In genomic region chr9:99425262-99425661, GRCm38 (mm10) we compare ENCODE assay signal across 17 mouse cellular contexts. TPM values are rescaled to one million over a fixed set of nuclear protein-coding genes. Genes with fewer than 3 reads are reported as not detected.
DNase-seq lines count a peak whose midpoint lies in the region; ATAC-seq and TF ChIP-seq lines count a peak whose summit lies in the region.
"Had no signal": no experiment of that assay in that cellular context is flagged by ENCODE, and none has a peak within 500 bp of the region (broad histone marks: within the 10 kb centered on the region; RNA-seq: fewer than 3 reads in every experiment).

No protein-coding gene starts in this region.

- no peaks in the 10 kb centered on the region for H3K27me3 ChIP-seq in hindbrain, postnatal 0 days (ENCODE audit: insufficient read depth, low read length)
- no peaks in the 10 kb centered on the region for H3K27me3 ChIP-seq in hindbrain, embryonic 14.5 days (ENCODE audit: control insufficient read depth, insufficient read depth, low read length)
- no peaks in the 10 kb centered on the region for H3K27me3 ChIP-seq in embryonic facial prominence, embryonic 10.5 days (replicated peaks; ENCODE audit: low read depth, poor library complexity, severe bottlenecking)
- no peaks in the 10 kb centered on the region for H3K27me3 ChIP-seq in liver, embryonic 16.5 days (ENCODE audit: control insufficient read depth, insufficient read depth, low read depth, low read length)
- H3K27me3 ChIP-seq: forebrain, embryonic 12.5 days; liver, embryonic 15.5 days; neural tube, embryonic 12.5 days had no signal

- no peak for TF ChIP-seq CTCF in hindbrain, postnatal 0 days (IDR thresholded peaks at IDR 0.05; ENCODE audit: low read depth)
- TF ChIP-seq CTCF in left cerebral cortex, adult 2 months (IDR thresholded peaks at IDR 0.05): no peak

- H3K9ac ChIP-seq in hindbrain, postnatal 0 days (replicated peaks; ENCODE audit: low read length): no peak overlapping the region
- H3K9ac ChIP-seq in hindbrain, embryonic 14.5 days: no peak overlapping the region
- no peak overlapping the region for H3K9ac ChIP-seq in liver, embryonic 16.5 days (ENCODE audit: low read depth, low read length)
- H3K9ac ChIP-seq: forebrain, embryonic 12.5 days; liver, embryonic 15.5 days; neural tube, embryonic 12.5 days had no signal

- intact Hi-C loops in left cerebral cortex, adult 2 months (cut with DNase I): no loop called here
- intact Hi-C loops in left cerebral cortex, postnatal 10 days (cut with DNase I): no loop called here

- no peak for DNase-seq in hindbrain, postnatal 0 days (ENCODE audit: low spot score)
- no peak for DNase-seq in hindbrain, embryonic 14.5 days (ENCODE audit: low spot score)
- DNase-seq in left cerebral cortex, adult 2 months (ENCODE audit: extremely low spot score in 1 of 2, low spot score in 2 of 2): no peak
- no peak for DNase-seq in left cerebral cortex, postnatal 10 days (ENCODE audit: extremely low spot score in 1 of 2, low spot score in 2 of 2)
- DNase-seq in embryonic facial prominence, embryonic 10.5 days (ENCODE audit: low spot score): no peak
- no peak for DNase-seq in cerebellum, adult 18-20 months
- DNase-seq: adrenal gland, adult 8-10 months; cerebellum, adult 9-10 months; heart, adult 18-20 months; lung, postnatal 4 days; midbrain, embryonic 14.5 days; right cerebral cortex, postnatal 25 days; thymus, postnatal 4 days had no signal

- no peaks in the 10 kb centered on the region for H3K9me3 ChIP-seq in hindbrain, postnatal 0 days (ENCODE audit: low read length)
- H3K9me3 ChIP-seq in hindbrain, embryonic 14.5 days (ENCODE audit: control insufficient read depth, low read length): no peaks in the 10 kb centered on the region
- no peaks in the 10 kb centered on the region for H3K9me3 ChIP-seq in embryonic facial prominence, embryonic 10.5 days
- no peaks in the 10 kb centered on the region for H3K9me3 ChIP-seq in liver, embryonic 16.5 days (replicated peaks; ENCODE audit: control insufficient read depth, low read length)
- H3K9me3 ChIP-seq: forebrain, embryonic 12.5 days; liver, embryonic 15.5 days; neural tube, embryonic 12.5 days had no signal

- 0 out of 2 replicates have a peak overlapping the region, but pooled peaks have one; percentile 3 for H3K27ac ChIP-seq in hindbrain, postnatal 0 days
- no peak overlapping the region for H3K27ac ChIP-seq in hindbrain, embryonic 14.5 days
- peak overlapping the region; percentile 40; the same call in 1 of the 2 replicates for H3K27ac ChIP-seq in left cerebral cortex, adult 2 months
- H3K27ac ChIP-seq in embryonic facial prominence, embryonic 10.5 days (replicated peaks): peak overlapping the region; percentile 16; the same call in 1 of the 2 replicates
- H3K27ac ChIP-seq in liver, embryonic 16.5 days (ENCODE audit: low read length): no peak overlapping the region; the same call in 1 of the 2 replicates
- H3K27ac ChIP-seq: forebrain, embryonic 12.5 days; neural tube, embryonic 12.5 days had no signal

- H3K4me2 ChIP-seq in hindbrain, postnatal 0 days (ENCODE audit: low read depth, low read length): no peak overlapping the region
- H3K4me2 ChIP-seq in hindbrain, embryonic 14.5 days (replicated peaks): no peak overlapping the region
- H3K4me2 ChIP-seq in liver, embryonic 16.5 days (ENCODE audit: low read depth, low read length): 0 out of 2 replicates have a peak overlapping the region, but pooled peaks have one; percentile 2
- H3K4me2 ChIP-seq: forebrain, embryonic 12.5 days; liver, embryonic 15.5 days; neural tube, embryonic 12.5 days had no signal

- no peak overlapping the region for H3K4me3 ChIP-seq in hindbrain, postnatal 0 days (ENCODE audit: low read length)
- no peak overlapping the region for H3K4me3 ChIP-seq in hindbrain, embryonic 14.5 days (replicated peaks; ENCODE audit: low read length)
- H3K4me3 ChIP-seq in left cerebral cortex, adult 2 months: no peak overlapping the region
- no peak overlapping the region for H3K4me3 ChIP-seq in embryonic facial prominence, embryonic 10.5 days
- H3K4me3 ChIP-seq in liver, embryonic 16.5 days (ENCODE audit: low read depth, low read length): no peak overlapping the region
- H3K4me3 ChIP-seq: forebrain, embryonic 12.5 days; liver, embryonic 15.5 days; neural tube, embryonic 12.5 days had no signal

- H3K4me1 ChIP-seq in hindbrain, postnatal 0 days (ENCODE audit: insufficient read depth, low read length): peaks cover 19% of the 10 kb centered on the region
- H3K4me1 ChIP-seq in hindbrain, embryonic 14.5 days (replicated peaks; ENCODE audit: control insufficient read depth, insufficient read depth, low read length): peaks cover 22% of the 10 kb centered on the region
- H3K4me1 ChIP-seq in embryonic facial prominence, embryonic 10.5 days: peaks cover 45% of the 10 kb centered on the region
- H3K4me1 ChIP-seq in liver, embryonic 16.5 days (ENCODE audit: control insufficient read depth, low read depth, low read length): peaks cover 4% of the 10 kb centered on the region

- ATAC-seq in hindbrain, postnatal 0 days: no peak
- ATAC-seq in hindbrain, embryonic 14.5 days (ENCODE audit: low FRiP score): no peak
- ATAC-seq in liver, embryonic 16.5 days (ENCODE audit: low read depth): no peak

- H3K36me3 ChIP-seq in hindbrain, postnatal 0 days (ENCODE audit: insufficient read depth, low read length): no peaks in the 10 kb centered on the region
- H3K36me3 ChIP-seq in hindbrain, embryonic 14.5 days (replicated peaks; ENCODE audit: control insufficient read depth, insufficient read depth): no peaks in the 10 kb centered on the region
- no peaks in the 10 kb centered on the region for H3K36me3 ChIP-seq in embryonic facial prominence, embryonic 10.5 days (replicated peaks)
- H3K36me3 ChIP-seq in liver, embryonic 16.5 days (ENCODE audit: control insufficient read depth, insufficient read depth): no peaks in the 10 kb centered on the region
- H3K36me3 ChIP-seq: forebrain, embryonic 12.5 days; liver, embryonic 15.5 days; neural tube, embryonic 12.5 days had no signal

- 54% methylated on average over 9 of the region's 9 CpGs for WGBS in hindbrain, postnatal 0 days
- WGBS in hindbrain, embryonic 14.5 days: 63% methylated on average over 9 of the region's 9 CpGs
- 76% methylated on average over 9 of the region's 9 CpGs for WGBS in embryonic facial prominence, embryonic 10.5 days
- WGBS in liver, embryonic 16.5 days (ENCODE audit: insufficient replicate concordance): 57% methylated on average over 9 of the region's 9 CpGs

RNA-seq across cellular contexts. Expression of gene Mras, which starts 11.9 kb away (rescaled TPM):
- total RNA-seq in hindbrain, postnatal 0 days (2014; rRNA removed): 75.5 and 95.2 TPM in 2 replicates
- polyA plus RNA-seq in hindbrain, postnatal 0 days (2015; fragmentation: Nextera tagmentation; extraction: Ambion mirVana): 66.9 and 74.0 TPM in 2 replicates
- 55.3 and 62.9 TPM in 2 replicates for polyA plus RNA-seq in hindbrain, embryonic 14.5 days (2014; fragmentation: Nextera tagmentation; extraction: Ambion mirVana)
- 100 to 1,000 TPM; 166 TPM for total RNA-seq in left cerebral cortex, adult 2 months (2021)
- 10 to 100 TPM; 81.7 to 99.5 TPM for total RNA-seq in left cerebral cortex, postnatal 10 days (2021)
- polyA plus RNA-seq in embryonic facial prominence, embryonic 10.5 days (2016; fragmentation: Nextera tagmentation; extraction: Ambion mirVana): 9.9 and 10.8 TPM in 2 replicates
- polyA plus RNA-seq in liver, embryonic 16.5 days (2015; fragmentation: Nextera tagmentation; extraction: Ambion mirVana): 3.3 and 3.8 TPM in 2 replicates

RNA-seq across cellular contexts. Expression of gene Nme9, which starts 26.0 kb away (rescaled TPM):
- total RNA-seq in hindbrain, postnatal 0 days (2014; rRNA removed): 1.0 TPM in 1 of 2 replicates, not detected in the other
- polyA plus RNA-seq in hindbrain, postnatal 0 days (2015; fragmentation: Nextera tagmentation; extraction: Ambion mirVana): 0.64 and 0.82 TPM in 2 replicates
- 0.61 and 1.5 TPM in 2 replicates for polyA plus RNA-seq in hindbrain, embryonic 14.5 days (2014; fragmentation: Nextera tagmentation; extraction: Ambion mirVana)
- not detected for total RNA-seq in left cerebral cortex, adult 2 months (2021)
- total RNA-seq in left cerebral cortex, postnatal 10 days (2021): not detected
- polyA plus RNA-seq in embryonic facial prominence, embryonic 10.5 days (2016; fragmentation: Nextera tagmentation; extraction: Ambion mirVana): not detected in 2 replicates
- not detected in 2 replicates for polyA plus RNA-seq in liver, embryonic 16.5 days (2015; fragmentation: Nextera tagmentation; extraction: Ambion mirVana)
- total RNA-seq: adrenal gland, adult 8-10 months had no signal
- polyA plus RNA-seq: liver, embryonic 15.5 days; midbrain, embryonic 14.5 days; neural tube, embryonic 12.5 days had no signal

Comparison
In these comparisons a context has a peak if more than half of its experiments do, and no peak if none do; other contexts are left out.
1. H3K27ac ChIP-seq: peak in hindbrain, postnatal 0 days (single experiment), left cerebral cortex, adult 2 months (single experiment) and embryonic facial prominence, embryonic 10.5 days (single experiment); none in hindbrain, embryonic 14.5 days (single experiment) and liver, embryonic 16.5 days (single experiment).